Mouse (Mus musculus): Measurements from ENCODE around the gene Pygl.

- TF ChIP-seq POLR2A (IDR thresholded peaks at IDR 0.05; ENCODE audit: extremely low read depth, insufficient read depth, low read length) (no peak), CTCF (IDR thresholded peaks at IDR 0.05; ENCODE audit: extremely low read depth, insufficient read depth, low read length) (no peak)
Observed at GRCm38 (mm10) chr12:70238604-70239003, 7.3 kb upstream of the Pygl start.

All from cortical plate, adult 2 months (tissue).